Mouse (Mus musculus) urinary bladder, postnatal 10 days (tissue): ENCODE measurements around the gene Schip1.

Experiments used
- DNase-seq: peaks from one replicate; pipeline ENCODE4 v3.0.0; 2022; ENCODE audit warnings: low spot score

Gene Schip1

DNA sequence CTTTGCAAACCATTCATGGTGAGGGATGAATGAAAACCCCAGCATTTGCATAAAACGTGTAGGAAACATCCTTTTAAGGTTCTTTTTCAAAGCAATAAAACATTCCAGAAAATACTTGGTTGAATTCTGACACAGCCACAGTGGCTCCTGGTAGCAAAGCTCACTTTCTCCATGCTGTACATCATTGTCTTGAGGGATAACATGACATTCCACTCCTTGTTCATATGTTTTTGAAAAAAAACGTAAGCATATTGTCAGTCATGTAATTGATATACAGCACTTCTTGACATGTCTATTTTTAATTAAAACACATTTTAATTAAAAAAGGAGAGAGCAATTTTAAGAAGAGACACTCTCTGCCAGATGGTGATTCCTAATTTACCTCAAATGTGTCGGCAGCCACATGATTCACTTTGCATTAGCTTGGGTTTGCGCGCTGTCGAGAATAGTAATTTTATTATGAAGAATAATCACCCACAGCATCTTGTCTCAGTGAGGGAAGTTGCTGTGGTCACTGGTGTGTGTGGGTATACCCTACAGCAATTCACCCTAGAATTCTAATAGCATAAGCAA is 61.8 kb downstream of the Schip1 start:
- no peak for DNase-seq

DNA sequence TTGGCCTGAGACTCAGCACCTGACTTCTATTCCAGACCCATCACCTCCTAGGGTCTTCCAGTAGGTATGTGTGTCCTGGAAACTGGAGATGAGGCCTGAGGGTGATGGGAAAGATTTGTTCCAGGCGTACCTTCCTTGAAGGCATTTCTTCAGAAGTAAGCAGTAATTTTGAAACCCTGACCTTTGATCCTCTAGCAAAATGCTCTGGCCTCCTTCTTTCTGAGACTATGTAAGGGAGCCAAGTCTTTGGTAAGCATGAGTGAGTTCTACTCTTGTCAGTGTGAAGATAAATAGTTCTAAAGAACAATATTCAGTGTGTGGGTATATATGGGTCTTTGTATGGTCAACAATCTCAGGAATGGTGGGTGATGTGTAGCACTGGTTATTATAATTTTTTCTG is 65.8 kb downstream of the Schip1 start:
- DNase-seq: no peak

GRCm38 (mm10) chr3:68138833-68139627 is 74.4 kb downstream of the Schip1 start:
- no peak for DNase-seq

- DNase-seq: no peak
Observed at GRCm38 (mm10) chr3:68150688-68151087, 86.1 kb downstream of the Schip1 start.

DNA sequence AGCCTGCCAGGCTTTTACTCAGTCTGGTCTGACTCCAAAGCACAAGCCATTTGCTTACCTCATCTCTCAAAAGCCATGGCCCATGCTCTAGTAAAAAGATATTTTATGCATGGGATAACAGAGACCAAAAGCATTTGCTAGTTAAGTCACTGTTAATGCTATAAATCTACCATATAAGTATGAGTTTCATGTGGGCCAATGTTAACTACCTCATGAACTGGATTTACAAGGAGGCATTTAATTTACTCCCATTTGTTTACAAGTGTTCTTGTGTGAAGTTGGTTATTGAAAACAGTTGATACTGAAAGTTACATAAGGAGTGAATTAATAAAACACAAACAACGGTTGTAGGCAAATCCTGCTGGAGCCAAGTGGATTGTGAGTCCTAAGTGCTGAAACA is 95.6 kb downstream of the Schip1 start:
- DNase-seq: no peak

GRCm38 (mm10) chr3:68160760-68161159 is 96.2 kb downstream of the Schip1 start:
- DNase-seq: no peak

- DNase-seq: no peak
Observed at GRCm38 (mm10) chr3:68178248-68178647, 113.6 kb downstream of the Schip1 start.

GRCm38 (mm10) chr3:68187471-68187870 is 122.9 kb downstream of the Schip1 start:
- DNase-seq: no peak

DNA sequence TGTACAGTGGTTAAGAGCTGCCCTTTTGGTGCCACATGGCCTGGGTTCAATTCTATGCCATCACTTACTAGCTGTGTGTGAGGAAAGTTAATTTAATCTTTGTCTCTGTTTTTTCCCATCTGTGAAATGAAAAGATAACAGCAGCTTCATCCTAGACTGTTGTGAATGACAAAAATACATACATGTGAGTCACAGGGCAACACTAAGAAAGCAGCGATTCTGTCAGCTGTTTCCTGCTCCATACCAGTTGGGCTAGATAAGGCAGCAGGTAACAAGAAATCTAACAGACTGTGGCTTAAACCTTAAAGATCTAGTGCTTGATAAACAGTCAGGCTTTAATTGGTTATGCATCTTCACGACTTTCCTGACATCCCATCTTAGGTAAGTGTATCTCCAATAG is 124.5 kb downstream of the Schip1 start:
- DNase-seq: no peak

GRCm38 (mm10) chr3:68196933-68197332 is 132.3 kb downstream of the Schip1 start:
- DNase-seq: no peak

DNA sequence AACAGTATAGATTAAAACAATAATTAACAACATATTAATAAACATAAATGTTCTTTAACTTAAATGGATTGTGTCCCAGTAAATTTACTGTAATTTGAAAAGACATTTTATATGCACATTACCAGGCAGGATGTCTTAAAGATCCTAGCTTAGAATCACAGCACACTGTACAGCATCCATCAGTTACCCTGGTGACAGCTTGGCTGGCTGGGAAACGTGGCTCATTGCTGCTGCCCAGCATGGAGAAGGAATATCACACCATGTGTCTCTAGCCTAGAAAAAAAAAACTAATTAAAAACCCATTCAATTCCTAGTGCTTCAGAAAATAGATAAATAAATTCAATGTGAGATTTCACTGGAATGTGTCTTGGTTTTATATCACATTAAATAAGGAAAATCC is 136.6 kb downstream of the Schip1 start:
- no peak for DNase-seq

DNA sequence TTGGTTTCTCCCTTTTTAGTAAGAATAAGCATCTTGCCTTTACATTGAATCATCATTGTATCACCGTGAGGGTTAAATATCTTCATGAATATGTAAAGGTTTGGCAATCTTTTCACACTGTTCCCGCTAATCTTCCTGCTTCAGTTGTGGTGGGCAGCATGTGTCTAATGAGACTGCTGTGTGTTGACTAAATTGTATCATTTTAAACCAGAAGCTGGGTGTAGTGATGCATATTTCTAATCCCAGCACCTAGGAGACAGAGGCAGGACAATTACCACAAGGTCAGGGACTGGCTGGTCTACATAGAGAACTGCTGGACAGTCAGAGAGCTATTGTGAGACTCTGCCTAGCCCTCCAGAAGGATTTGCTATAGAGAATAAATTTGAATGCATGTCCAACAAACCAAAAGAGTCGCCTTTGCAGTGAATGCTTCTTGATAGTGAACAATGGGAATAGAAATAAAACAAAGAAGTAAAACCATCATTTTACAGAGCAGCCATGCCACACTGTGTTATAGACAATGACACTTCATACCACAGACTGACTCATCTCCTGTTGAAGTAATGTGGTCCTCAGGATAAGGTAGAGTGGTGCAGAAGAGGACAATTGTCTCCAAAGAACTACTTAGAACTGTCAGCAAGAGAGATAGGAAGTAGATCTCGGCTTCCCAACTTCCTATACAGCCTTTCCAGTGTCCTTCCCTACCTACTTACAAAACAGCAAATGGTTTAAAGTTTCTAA is 137.7 kb downstream of the Schip1 start:
- DNase-seq: no peak

DNA sequence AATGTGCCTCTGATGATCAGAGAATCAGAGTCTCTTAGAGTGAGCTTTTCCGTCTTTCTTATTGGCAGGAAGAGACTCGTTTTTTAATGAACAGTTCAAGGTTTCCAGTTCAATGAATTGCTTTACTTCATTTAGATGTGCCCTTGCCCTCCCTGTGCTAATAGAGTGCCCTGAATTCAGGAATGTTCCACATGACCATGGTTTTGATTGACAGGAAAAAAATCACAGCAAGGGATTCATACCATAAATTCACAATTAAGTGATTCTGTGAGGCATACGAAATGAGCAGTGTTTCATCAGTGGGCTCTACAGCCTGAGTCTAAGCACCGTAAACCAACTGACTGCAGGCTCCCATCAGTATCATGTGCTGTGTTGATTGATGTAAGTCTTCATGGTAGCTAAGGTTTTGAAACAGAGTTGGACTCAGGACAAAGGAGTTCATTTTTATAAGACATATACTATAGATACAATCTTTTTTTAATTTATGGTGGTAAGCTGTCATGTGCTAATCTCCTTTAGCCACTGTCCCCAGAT is 139.4 kb downstream of the Schip1 start:
- DNase-seq: no peak

- DNase-seq: no peak
Observed at GRCm38 (mm10) chr3:68210422-68210821, 145.8 kb downstream of the Schip1 start.

DNA sequence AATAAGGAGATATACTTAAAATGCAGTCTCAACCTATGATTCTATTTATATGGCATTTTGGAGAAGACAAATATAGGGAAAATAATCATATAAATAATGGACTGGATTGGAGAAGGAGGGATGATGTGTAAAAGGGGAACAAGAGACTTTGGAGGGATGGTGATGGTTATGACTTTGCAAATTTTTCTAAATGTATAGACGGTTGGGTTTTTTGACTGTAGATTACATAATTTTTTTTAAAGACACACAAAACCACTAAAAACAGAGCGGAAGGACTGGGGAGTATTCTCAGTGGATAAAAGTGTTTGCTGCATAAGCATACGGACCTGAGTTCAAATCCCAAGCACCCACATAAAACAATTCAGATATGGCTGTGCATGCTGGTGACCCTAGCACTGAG is 156.8 kb downstream of the Schip1 start:
- no peak for DNase-seq

DNA sequence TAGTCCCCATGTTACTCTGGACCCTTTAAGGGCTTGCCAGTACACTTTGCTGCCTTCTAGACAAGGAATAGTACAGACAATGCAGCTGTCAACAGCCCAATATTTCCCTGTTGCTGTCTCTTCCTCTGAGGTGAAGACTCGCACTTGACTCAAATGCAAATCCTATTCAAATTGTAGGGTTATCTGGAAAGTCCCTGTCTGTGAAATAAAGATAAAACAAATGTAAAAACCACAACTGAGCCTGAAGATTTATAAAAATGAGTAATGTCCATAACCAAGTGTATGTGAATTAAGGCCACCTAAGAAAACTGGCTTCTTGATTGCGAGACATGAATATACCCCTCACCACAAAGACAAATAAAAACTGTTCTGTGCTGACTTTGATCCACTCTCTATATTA is 175.3 kb downstream of the Schip1 start:
- no peak for DNase-seq

- no peak for DNase-seq
Observed at GRCm38 (mm10) chr3:68243239-68243638, 178.6 kb downstream of the Schip1 start.

- DNase-seq: no peak
Observed at GRCm38 (mm10) chr3:68246154-68246553, 181.6 kb downstream of the Schip1 start.

DNA sequence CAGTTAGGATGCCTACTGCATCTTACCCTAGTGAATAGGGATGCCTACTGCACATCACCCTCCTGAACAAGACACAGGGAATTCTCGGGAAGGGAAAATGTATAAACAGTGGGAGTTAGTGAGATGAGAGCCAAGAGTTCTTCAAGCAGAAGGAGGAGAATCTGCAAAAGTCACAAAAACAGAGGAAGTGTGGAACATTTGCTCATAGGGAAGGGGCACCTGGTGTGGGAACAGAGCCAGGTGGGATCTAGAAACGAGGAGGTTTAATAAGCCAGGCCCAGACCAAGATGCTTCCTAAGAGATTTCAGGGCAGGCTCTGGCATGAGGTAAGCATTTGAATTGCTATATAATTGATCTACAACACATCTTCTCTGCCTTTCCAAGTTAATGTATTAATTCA is 186.0 kb downstream of the Schip1 start:
- DNase-seq: no peak

GRCm38 (mm10) chr3:68252335-68252734 is 187.7 kb downstream of the Schip1 start:
- DNase-seq: no peak

- no peak for DNase-seq
Observed at GRCm38 (mm10) chr3:68262304-68262703, 197.7 kb downstream of the Schip1 start.

DNA sequence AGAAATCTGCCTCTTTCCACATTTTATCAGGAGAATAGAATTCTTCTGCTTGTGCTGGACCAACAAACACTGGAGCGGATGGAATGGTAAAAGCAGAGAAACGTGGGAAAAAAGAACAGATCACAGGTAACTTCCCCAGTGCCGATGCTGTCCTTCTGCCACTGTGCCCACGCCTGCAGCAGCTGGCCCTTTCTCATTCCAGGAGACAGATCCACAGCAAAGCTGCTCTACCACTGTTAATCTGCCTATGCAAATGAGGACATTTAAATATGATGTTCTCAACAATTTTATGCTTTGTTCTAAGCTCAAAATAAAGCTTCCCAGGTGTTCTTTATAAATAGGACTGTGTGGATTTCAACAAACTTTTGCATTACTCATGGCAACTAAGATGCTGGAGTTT is 203.3 kb downstream of the Schip1 start:
- no peak for DNase-seq

DNA sequence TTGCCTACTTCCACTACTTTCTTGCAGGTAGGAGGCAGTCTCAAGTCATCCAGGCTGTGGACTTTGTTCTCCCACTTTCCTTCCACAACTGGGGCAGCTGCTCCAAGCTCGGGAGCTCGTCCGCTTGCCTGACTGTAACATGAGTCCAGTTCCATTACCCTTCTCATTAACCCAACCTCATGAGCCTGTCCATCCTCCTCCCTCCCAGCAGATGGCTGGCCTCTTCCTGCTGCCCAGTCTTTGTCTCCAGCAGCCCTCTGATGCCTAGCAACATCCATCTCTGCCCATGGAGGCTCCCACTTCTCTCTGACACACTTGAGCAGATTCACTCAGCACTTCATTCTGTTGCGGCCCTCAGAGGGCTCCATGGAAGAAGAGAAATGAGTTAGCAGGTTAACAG is 204.6 kb downstream of the Schip1 start:
- no peak for DNase-seq
